In the genomic region with DNA sequence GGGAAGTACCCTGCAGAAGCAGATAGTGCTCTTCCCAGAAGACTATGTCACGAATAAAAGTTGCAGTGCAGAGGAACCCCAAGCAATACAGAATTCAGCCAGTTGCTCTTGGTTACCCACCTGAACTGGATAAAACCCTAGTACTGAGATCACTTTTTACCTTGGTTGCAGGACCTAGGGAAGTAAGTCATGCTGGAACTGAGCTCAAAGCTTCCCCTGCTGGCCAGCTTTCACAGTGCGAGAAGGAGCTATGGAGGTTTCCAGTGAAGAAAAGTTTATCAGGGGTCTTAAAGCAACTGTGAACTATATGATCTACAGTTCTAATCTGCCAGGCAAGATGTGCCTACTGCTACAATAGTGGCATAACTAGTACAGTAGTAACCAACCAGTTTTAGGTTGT, we compare ENCODE assay signal across 13 mouse cellular contexts. TPM values are rescaled to one million over a fixed set of nuclear protein-coding genes. Genes with fewer than 3 reads are reported as not detected.
DNase-seq lines count a peak whose midpoint lies in the region; ATAC-seq and TF ChIP-seq lines count a peak whose summit lies in the region.
"Had no signal": no experiment of that assay in that cellular context is flagged by ENCODE, and none has a peak within 500 bp of the region (broad histone marks: within the 10 kb centered on the region; RNA-seq: fewer than 3 reads in every experiment).

No protein-coding gene starts in this region.

- no peak overlapping the region for H3K4me2 ChIP-seq in intestine, postnatal 0 days (replicated peaks; ENCODE audit: low read depth)
- H3K4me2 ChIP-seq in intestine, embryonic 15.5 days (replicated peaks) = no peak overlapping the region
- no peak overlapping the region for H3K4me2 ChIP-seq in liver, embryonic 14.5 days (ENCODE audit: low read depth)
- no peak overlapping the region for H3K4me2 ChIP-seq in forebrain, embryonic 11.5 days (ENCODE audit: low read depth, low read length, severe bottlenecking)
- H3K4me2 ChIP-seq: hindbrain, embryonic 15.5 days; limb, embryonic 13.5 days; midbrain, embryonic 15.5 days had no signal

- no peak for ATAC-seq in intestine, postnatal 0 days
- ATAC-seq in intestine, embryonic 15.5 days = no peak
- no peak for ATAC-seq in liver, embryonic 14.5 days (ENCODE audit: insufficient read depth)
- ATAC-seq in forebrain, embryonic 11.5 days (replicated peaks; ENCODE audit: low FRiP score) = no peak
- ATAC-seq: midbrain, embryonic 15.5 days had no signal

- H3K36me3 ChIP-seq in intestine, postnatal 0 days (ENCODE audit: control insufficient read depth, insufficient read depth) = no peaks in the 10 kb centered on the region
- H3K36me3 ChIP-seq in intestine, embryonic 15.5 days = no peaks in the 10 kb centered on the region
- H3K36me3 ChIP-seq in thymus, adult 2 months (ENCODE audit: control insufficient read depth, insufficient read depth, low read length) = no peaks in the 10 kb centered on the region
- H3K36me3 ChIP-seq in liver, embryonic 14.5 days (replicated peaks; ENCODE audit: control insufficient read depth, insufficient read depth, low read depth) = no peaks in the 10 kb centered on the region
- H3K36me3 ChIP-seq in forebrain, embryonic 11.5 days (ENCODE audit: control insufficient read depth, insufficient read depth, low read length) = no peaks in the 10 kb centered on the region
- H3K36me3 ChIP-seq: hindbrain, embryonic 15.5 days; midbrain, embryonic 15.5 days had no signal

- no peak overlapping the region for H3K27ac ChIP-seq in intestine, postnatal 0 days (ENCODE audit: low read depth, low read length)
- H3K27ac ChIP-seq in intestine, embryonic 15.5 days = no peak overlapping the region
- no peak overlapping the region for H3K27ac ChIP-seq in thymus, adult 2 months (ENCODE audit: control insufficient read depth, insufficient read depth, low read length)
- no peak overlapping the region for H3K27ac ChIP-seq in liver, embryonic 14.5 days
- no peak overlapping the region for H3K27ac ChIP-seq in forebrain, embryonic 11.5 days (ENCODE audit: low read depth, low read length)
- H3K27ac ChIP-seq: hindbrain, embryonic 15.5 days; limb, embryonic 13.5 days; midbrain, embryonic 15.5 days had no signal

- peaks cover 8% of the 10 kb centered on the region for H3K4me1 ChIP-seq in intestine, postnatal 0 days (replicated peaks; ENCODE audit: control insufficient read depth, insufficient read depth, low read length)
- H3K4me1 ChIP-seq in intestine, embryonic 15.5 days (replicated peaks) = no peaks in the 10 kb centered on the region
- H3K4me1 ChIP-seq in thymus, adult 2 months (replicated peaks; ENCODE audit: control insufficient read depth, insufficient read depth, low read length) = peaks cover 2% of the 10 kb centered on the region; the same call in 1 of the 2 replicates
- H3K4me1 ChIP-seq in liver, embryonic 14.5 days (replicated peaks; ENCODE audit: control insufficient read depth in 2 of 2, insufficient read depth in 2 of 2, low read length in 1 of 2) = peaks cover 17 to 19% of the 10 kb centered on the region in 2 experiments
- H3K4me1 ChIP-seq in forebrain, embryonic 11.5 days (replicated peaks; ENCODE audit: control insufficient read depth, insufficient read depth, low read length) = peaks cover 4% of the 10 kb centered on the region

- TF ChIP-seq POLR2A in thymus, adult 2 months (IDR thresholded peaks at IDR 0.05; ENCODE audit: control insufficient read depth, extremely low read depth, insufficient read depth, low read length, poor library complexity) = no peak

- no peaks in the 10 kb centered on the region for H3K27me3 ChIP-seq in intestine, postnatal 0 days (replicated peaks; ENCODE audit: control insufficient read depth, insufficient read depth, low read length)
- no peaks in the 10 kb centered on the region for H3K27me3 ChIP-seq in intestine, embryonic 15.5 days (replicated peaks)
- no peaks in the 10 kb centered on the region for H3K27me3 ChIP-seq in thymus, adult 2 months (ENCODE audit: control insufficient read depth, insufficient read depth, low read length)
- no peaks in the 10 kb centered on the region for H3K27me3 ChIP-seq in liver, embryonic 14.5 days (ENCODE audit: control insufficient read depth, insufficient read depth, low read length)
- no peaks in the 10 kb centered on the region for H3K27me3 ChIP-seq in forebrain, embryonic 11.5 days (ENCODE audit: control insufficient read depth, insufficient read depth, low read length)
- H3K27me3 ChIP-seq: hindbrain, embryonic 15.5 days; limb, embryonic 13.5 days; midbrain, embryonic 15.5 days had no signal

- no peak overlapping the region for H3K9ac ChIP-seq in intestine, postnatal 0 days (ENCODE audit: low read depth, low read length)
- H3K9ac ChIP-seq in intestine, embryonic 15.5 days = no peak overlapping the region
- H3K9ac ChIP-seq in liver, embryonic 14.5 days (replicated peaks) = no peak overlapping the region
- no peak overlapping the region for H3K9ac ChIP-seq in forebrain, embryonic 11.5 days (ENCODE audit: low read length)
- H3K9ac ChIP-seq: hindbrain, embryonic 15.5 days; limb, embryonic 13.5 days; midbrain, embryonic 15.5 days had no signal

- TF ChIP-seq CTCF in intestine, postnatal 0 days (IDR thresholded peaks at IDR 0.05; ENCODE audit: low read depth) = peak; percentile 62
- TF ChIP-seq CTCF in thymus, adult 2 months (IDR thresholded peaks at IDR 0.05; ENCODE audit: borderline replicate concordance, control insufficient read depth, extremely low read depth, insufficient read depth, low read length, poor library complexity) = no peak
- TF ChIP-seq CTCF in liver, embryonic 14.5 days (IDR thresholded peaks at IDR 0.05; ENCODE audit: low read depth) = peak; percentile 45

- peak; percentile 36 for DNase-seq in thymus, adult 2 months
- DNase-seq in thymus, adult 18-20 months = no peak
- no peak for DNase-seq in liver, embryonic 14.5 days (ENCODE audit: low read depth in 3 of 3, low spot score in 3 of 3)
- DNase-seq in urinary bladder, adult 18-20 months (ENCODE audit: low spot score in 2 of 2) = no peak
- no peak for DNase-seq in forebrain, embryonic 11.5 days (ENCODE audit: low spot score)
- DNase-seq in neural tube, embryonic 10.5 days (ENCODE audit: extremely low spot score, low spot score) = no peak
- DNase-seq: cerebellum, postnatal 36 days; heart, adult 11 months had no signal

- WGBS in intestine, postnatal 0 days = 91% methylated on average over 2 of the region's 2 CpGs
- WGBS in intestine, embryonic 15.5 days = 88% methylated on average over 2 of the region's 2 CpGs
- 96% methylated on average over 2 of the region's 2 CpGs for WGBS in thymus, adult 2 months
- WGBS in liver, embryonic 14.5 days (ENCODE audit: insufficient replicate concordance) = 62% methylated on average over 2 of the region's 2 CpGs
- 94% methylated on average over 2 of the region's 2 CpGs for WGBS in forebrain, embryonic 11.5 days

- H3K9me3 ChIP-seq in intestine, postnatal 0 days (ENCODE audit: control insufficient read depth) = no peaks in the 10 kb centered on the region
- H3K9me3 ChIP-seq in intestine, embryonic 15.5 days = no peaks in the 10 kb centered on the region
- H3K9me3 ChIP-seq in liver, embryonic 14.5 days (ENCODE audit: control insufficient read depth, low read length) = no peaks in the 10 kb centered on the region
- no peaks in the 10 kb centered on the region for H3K9me3 ChIP-seq in forebrain, embryonic 11.5 days (ENCODE audit: control insufficient read depth, low read length)
- H3K9me3 ChIP-seq: hindbrain, embryonic 15.5 days; limb, embryonic 13.5 days had no signal

- no peak for TF ChIP-seq EP300 in liver, embryonic 14.5 days (IDR thresholded peaks at IDR 0.05; ENCODE audit: low read depth)

- H3K4me3 ChIP-seq in intestine, postnatal 0 days (ENCODE audit: low read depth, low read length) = no peak overlapping the region
- H3K4me3 ChIP-seq in intestine, embryonic 15.5 days (replicated peaks) = no peak overlapping the region
- no peak overlapping the region for H3K4me3 ChIP-seq in thymus, adult 2 months (ENCODE audit: control insufficient read depth, insufficient read depth, low read length)
- no peak overlapping the region for H3K4me3 ChIP-seq in liver, embryonic 14.5 days (ENCODE audit: insufficient read depth in 1 of 2, low read depth in 2 of 2, low read length in 2 of 2)
- no peak overlapping the region for H3K4me3 ChIP-seq in forebrain, embryonic 11.5 days (ENCODE audit: low read depth, low read length)
- H3K4me3 ChIP-seq: hindbrain, embryonic 15.5 days; limb, embryonic 13.5 days; midbrain, embryonic 15.5 days had no signal

RNA-seq across cellular contexts. Expression of a gene that starts 5.5 kb away (rescaled TPM):
- 27.1 and 27.2 TPM in 2 replicates for polyA plus RNA-seq in intestine, postnatal 0 days (2015; fragmentation: Nextera tagmentation; extraction: Ambion mirVana)
- polyA plus RNA-seq in intestine, embryonic 15.5 days (2015; fragmentation: Nextera tagmentation; extraction: Ambion mirVana) = 33.8 and 35.8 TPM in 2 replicates
- 53.4 and 80.4 TPM in 2 replicates for polyA plus RNA-seq in thymus, adult 2 months (2012; rRNA removed)
- 4.0 and 5.7 TPM in 2 replicates for polyA plus RNA-seq in liver, embryonic 14.5 days (2012; rRNA removed)
- 11.5 and 13.8 TPM in 2 replicates for polyA plus RNA-seq in liver, embryonic 14.5 days (2014; fragmentation: Nextera tagmentation; extraction: Ambion mirVana)
- 91.6 and 96.9 TPM in 2 replicates for polyA plus RNA-seq in forebrain, embryonic 11.5 days (2014; fragmentation: Nextera tagmentation; extraction: Ambion mirVana)
